Mouse (Mus musculus) intestine, postnatal 0 days (tissue): ENCODE results near the gene Sh3bgrl2. TPM values are rescaled to one million over a fixed set of nuclear protein-coding genes. Genes with fewer than 3 reads are reported as not detected.

Source experiments
- ATAC-seq: fragments of 200-750 bp; cut with Nextera tagmentation; 2 replicates; pipeline ENCODE4 v1.8.0; 2017; ENCODE audit warnings: mild to moderate bottlenecking, moderate TSS enrichment, moderate library complexity
- H3K27ac ChIP-seq: fragments of 300-500 bp; sonication (generic); 2 replicates; pipeline ENCODE4 v1.5.1; 2014; ENCODE audit warnings: mild to moderate bottlenecking, low read depth, low read length, moderate library complexity
- H3K27me3 ChIP-seq: fragments of 300-500 bp; sonication (generic); replicated peaks from 2 replicates; pipeline ENCODE4 v1.6.1; 2014; ENCODE audit warnings: low read length, mixed read lengths; ENCODE audit not compliant: control insufficient read depth, insufficient read depth
- H3K36me3 ChIP-seq: fragments of 300-500 bp; sonication (generic); 2 replicates; pipeline ENCODE4 v1.6.1; 2014; ENCODE audit warnings: mild to moderate bottlenecking, moderate library complexity; ENCODE audit not compliant: control insufficient read depth, insufficient read depth
- H3K4me1 ChIP-seq: fragments of 300-500 bp; sonication (generic); replicated peaks from 2 replicates; pipeline ENCODE4 v1.6.1; 2014; ENCODE audit warnings: antibody characterized with exemption, low read length, mixed read lengths; ENCODE audit not compliant: control insufficient read depth, insufficient read depth
- H3K4me2 ChIP-seq: fragments of 300-500 bp; sonication (generic); replicated peaks from 2 replicates; pipeline ENCODE4 v1.6.1; 2014; ENCODE audit warnings: low read depth, mild to moderate bottlenecking, moderate library complexity
- H3K4me3 ChIP-seq: fragments of 300-500 bp; sonication (generic); 2 replicates; pipeline ENCODE4 v1.5.1; 2014; ENCODE audit warnings: low read depth, low read length
- H3K9ac ChIP-seq: fragments of 300-500 bp; sonication (generic); 2 replicates; pipeline ENCODE4 v1.6.1; 2014; ENCODE audit warnings: mild to moderate bottlenecking, low read depth, low read length
- H3K9me3 ChIP-seq: fragments of 300-500 bp; sonication (generic); 2 replicates; pipeline ENCODE4 v1.6.1; 2016; ENCODE audit warnings: mixed run types; ENCODE audit not compliant: control insufficient read depth
- CTCF ChIP-seq: sonication (generic); IDR thresholded peaks from 2 replicates; pipeline ENCODE4 v1.5.1; 2016; ENCODE audit warnings: low read depth, mild to moderate bottlenecking, control low read depth, antibody characterized with exemption, moderate library complexity
- WGBS: fragments of 180-500 bp; shearing (Covaris S2); extraction: QIAGEN DNeasy Blood & Tissue Kit; methylation state at CpG from one replicate; pipeline ENCODE4 v1.1.7; 2014; 5-methylcytosine and 5-hydroxymethylcytosine counted together
- polyA plus RNA-seq: library from polyadenylated mRNA; unstranded; fragments of >200 nt; fragmentation: Nextera tagmentation; extraction: Ambion mirVana; gene quantifications from 2 replicates; pipeline ENCODE4 v1.2.1, GENCODE M21; 2015

The Sh3bgrl2 gene
- polyA plus RNA-seq, 1 experiment from 2014 or later, result 21.7 TPM

DNA sequence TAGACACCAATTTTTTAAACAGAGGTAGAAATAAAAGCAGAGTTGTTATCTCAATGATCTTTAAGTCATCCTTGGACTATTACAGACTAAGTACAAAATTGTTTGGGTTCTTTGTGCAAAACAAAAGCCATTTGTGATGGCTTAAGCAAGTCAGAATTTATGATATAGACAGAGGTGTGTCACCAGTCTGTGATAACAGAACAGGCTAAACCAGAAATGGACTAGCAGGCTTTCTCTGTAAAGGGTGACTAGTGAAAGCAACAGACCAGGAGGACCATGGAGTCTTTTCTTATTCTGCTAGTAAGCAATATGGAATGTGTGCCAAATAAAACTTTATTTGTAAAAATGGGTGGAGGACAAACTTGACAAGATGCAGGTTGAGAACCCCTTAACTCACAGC, 2.9 kb upstream of the Sh3bgrl2 start:
- no peaks in the 10 kb centered on the region for H3K36me3 ChIP-seq
- no peak for TF ChIP-seq CTCF

DNA sequence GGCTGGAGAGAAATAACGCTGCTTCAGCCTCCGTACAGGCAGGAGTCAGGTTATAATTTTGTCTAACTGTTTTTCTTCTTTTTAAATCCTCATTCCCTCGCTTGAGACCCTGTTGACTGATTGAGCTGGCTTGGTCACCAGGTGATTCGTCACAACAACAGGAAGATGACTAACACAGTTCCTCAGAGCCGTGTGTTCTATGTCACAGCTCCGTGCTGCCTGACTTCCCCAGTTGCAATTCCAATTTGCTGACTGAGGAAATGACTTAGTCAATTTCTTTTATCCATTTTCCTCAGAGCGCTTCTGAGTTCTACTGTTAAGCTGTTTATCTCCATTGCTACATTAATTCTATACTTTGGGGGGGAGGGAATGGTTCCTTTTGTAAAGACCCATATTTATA, 1.8 kb upstream of the Sh3bgrl2 start:
- no peaks in the 10 kb centered on the region for H3K9me3 ChIP-seq
- H3K27ac ChIP-seq, result no peak overlapping the region
- H3K36me3 ChIP-seq, result no peaks in the 10 kb centered on the region
- no peaks in the 10 kb centered on the region for H3K27me3 ChIP-seq
- 69% methylated on average over 7 of the region's 7 CpGs for WGBS
- H3K9ac ChIP-seq, result no peak overlapping the region
- ATAC-seq, result no peak
- TF ChIP-seq CTCF, result no peak
- H3K4me3 ChIP-seq, result no peak overlapping the region
- H3K4me1 ChIP-seq, result peaks cover 4% of the 10 kb centered on the region; the same call in 1 of the 2 replicates
- no peak overlapping the region for H3K4me2 ChIP-seq

More for the DNA sequence above, 2.9 kb upstream of the Sh3bgrl2 start:
- Histone ChIP-seq H3K4me2 (no peak overlapping the region), H3K27me3 (no peaks in the 10 kb centered on the region), H3K27ac (peak overlapping the region; percentile 46), H3K9me3 (no peaks in the 10 kb centered on the region), H3K9ac (no peak overlapping the region), H3K4me3 (no peak overlapping the region), H3K4me1 (no peaks in the 10 kb centered on the region; the same call in none of the 2 replicates)
- ATAC-seq, result peak; percentile 59

DNA sequence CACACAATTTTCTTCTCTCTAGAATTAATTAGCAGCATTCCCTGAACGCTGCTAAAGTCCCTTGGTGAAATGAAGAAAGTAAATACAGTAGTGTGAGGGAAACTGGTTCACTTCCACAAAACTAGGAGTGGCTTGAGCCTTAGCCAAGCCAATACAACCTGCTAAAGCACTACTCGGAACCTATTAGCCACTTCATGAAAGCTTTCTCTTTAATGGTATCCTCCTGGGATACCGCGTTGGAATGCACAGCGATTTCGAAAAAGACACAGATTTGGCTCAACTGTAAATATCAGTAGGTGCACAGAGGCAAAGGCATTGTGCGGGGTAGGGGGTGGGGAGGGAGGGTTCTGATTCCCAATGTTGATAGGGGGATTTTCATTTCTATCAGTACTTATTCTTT, 898 bp upstream of the Sh3bgrl2 start:
- no peak overlapping the region for H3K9ac ChIP-seq
- no peak overlapping the region for H3K4me3 ChIP-seq
- peaks cover 4% of the 10 kb centered on the region; the same call in 1 of the 2 replicates for H3K4me1 ChIP-seq
- H3K36me3 ChIP-seq, result no peaks in the 10 kb centered on the region
- H3K27ac ChIP-seq, result no peak overlapping the region
- no peaks in the 10 kb centered on the region for H3K9me3 ChIP-seq
- TF ChIP-seq CTCF, result no peak
- H3K27me3 ChIP-seq, result no peaks in the 10 kb centered on the region
- no peak for ATAC-seq
- no peak overlapping the region for H3K4me2 ChIP-seq
- 84% methylated on average over 7 of the region's 7 CpGs for WGBS

DNA sequence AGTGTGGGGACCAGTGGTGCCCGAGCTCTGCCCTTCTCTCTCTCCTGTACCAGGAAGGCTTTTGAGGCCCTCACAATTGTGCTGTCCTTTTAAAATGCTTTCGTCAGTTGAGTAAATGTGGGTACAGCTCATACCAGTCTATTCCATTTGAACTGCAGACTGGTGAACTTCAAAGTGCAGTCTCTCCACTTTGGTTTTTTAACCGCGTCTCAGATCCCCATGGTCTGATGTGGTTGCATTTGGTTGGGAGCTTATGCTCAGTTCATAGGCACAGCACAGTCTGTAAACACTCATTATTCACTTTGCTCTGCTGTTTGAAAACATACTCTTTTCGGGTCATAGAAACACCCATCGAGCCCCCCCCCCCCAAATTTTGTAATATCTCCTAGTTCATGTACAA, 1.7 kb downstream of the Sh3bgrl2 start:
- H3K27ac ChIP-seq, result no peak overlapping the region
- H3K4me2 ChIP-seq, result peak overlapping the region; percentile 17; the same call in 1 of the 2 replicates
- 83% methylated on average over 6 of the region's 6 CpGs for WGBS
- H3K4me1 ChIP-seq, result peaks cover 4% of the 10 kb centered on the region; the same call in 1 of the 2 replicates
- no peaks in the 10 kb centered on the region for H3K9me3 ChIP-seq
- no peak for ATAC-seq
- no peaks in the 10 kb centered on the region for H3K36me3 ChIP-seq
- H3K9ac ChIP-seq, result no peak overlapping the region
- no peaks in the 10 kb centered on the region for H3K27me3 ChIP-seq
- no peak overlapping the region for H3K4me3 ChIP-seq
- TF ChIP-seq CTCF, result no peak

DNA sequence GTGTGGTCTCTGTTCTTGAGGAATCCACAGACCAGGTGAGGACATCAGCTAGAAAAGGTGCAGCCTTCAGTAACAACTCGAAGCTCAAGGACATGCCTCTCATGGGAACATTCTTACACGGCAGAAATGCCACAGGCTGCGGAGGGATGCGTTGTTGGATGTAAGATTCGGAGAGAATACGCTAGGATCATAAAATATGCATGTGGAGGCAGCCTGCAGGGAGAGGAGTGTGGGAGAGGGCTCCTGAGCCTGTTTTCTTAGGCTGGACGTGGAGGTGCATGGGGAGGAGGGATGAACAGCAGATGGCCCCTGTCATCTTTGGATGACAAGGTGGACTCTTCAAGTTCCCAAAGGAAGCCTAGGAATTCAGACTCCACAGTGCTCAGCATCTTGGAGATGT, 3.0 kb downstream of the Sh3bgrl2 start:
- H3K9me3 ChIP-seq, result no peaks in the 10 kb centered on the region
- no peaks in the 10 kb centered on the region for H3K27me3 ChIP-seq
- no peak for ATAC-seq
- TF ChIP-seq CTCF, result no peak
- H3K4me3 ChIP-seq, result no peak overlapping the region
- peaks cover 4% of the 10 kb centered on the region; the same call in 1 of the 2 replicates for H3K4me1 ChIP-seq
- H3K27ac ChIP-seq, result no peak overlapping the region
- H3K4me2 ChIP-seq, result no peak overlapping the region
- WGBS, result 62% methylated on average over 7 of the region's 7 CpGs
- H3K9ac ChIP-seq, result no peak overlapping the region
- no peaks in the 10 kb centered on the region for H3K36me3 ChIP-seq

DNA sequence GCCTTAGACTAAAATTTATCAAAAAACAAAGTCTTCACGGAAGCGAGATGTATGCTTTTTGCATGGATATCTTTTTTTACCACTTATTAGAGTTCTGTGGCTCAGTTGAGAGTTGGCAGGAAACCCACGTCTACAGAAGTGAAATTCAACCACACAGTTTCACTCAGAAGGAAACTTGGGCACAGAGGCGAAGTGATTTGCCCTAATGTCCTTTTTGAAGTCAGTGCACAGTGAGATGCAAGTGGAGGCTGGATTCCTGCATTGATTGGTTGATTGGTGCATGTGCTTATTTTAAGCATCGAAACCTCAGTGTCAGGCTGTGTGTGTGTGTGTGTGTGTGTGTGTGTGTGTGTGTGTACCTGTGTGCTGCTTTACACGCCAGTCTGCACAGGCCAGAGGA, 3.5 kb downstream of the Sh3bgrl2 start:
- H3K9ac ChIP-seq, result no peak overlapping the region
- no peaks in the 10 kb centered on the region for H3K9me3 ChIP-seq
- ATAC-seq, result no peak
- H3K36me3 ChIP-seq, result no peaks in the 10 kb centered on the region
- H3K27ac ChIP-seq, result no peak overlapping the region
- 83% methylated on average over 6 of the region's 6 CpGs for WGBS
- H3K4me2 ChIP-seq, result no peak overlapping the region
- H3K4me3 ChIP-seq, result no peak overlapping the region
- H3K4me1 ChIP-seq, result peaks cover 4% of the 10 kb centered on the region; the same call in 1 of the 2 replicates
- no peaks in the 10 kb centered on the region for H3K27me3 ChIP-seq
- no peak for TF ChIP-seq CTCF

DNA sequence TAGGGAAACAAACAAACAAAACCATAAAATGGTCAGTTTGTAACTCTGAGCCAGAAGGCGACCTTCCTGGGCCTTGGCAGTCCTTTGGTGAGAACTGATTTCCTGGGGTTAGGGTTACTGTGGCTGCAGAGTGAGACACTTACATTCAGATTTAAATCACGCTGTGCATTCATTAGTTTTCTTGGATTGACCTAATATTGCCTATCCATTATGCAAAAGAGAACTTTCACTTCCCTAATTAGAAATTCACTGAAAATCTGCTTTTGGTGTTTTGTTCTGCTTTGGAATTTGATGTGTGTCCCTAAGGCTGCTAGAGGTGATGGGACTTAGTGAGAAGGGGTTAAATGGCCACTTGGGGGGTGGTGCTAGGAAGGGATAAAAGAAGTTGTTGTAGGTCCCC, 7.5 kb downstream of the Sh3bgrl2 start:
- H3K36me3 ChIP-seq, result no peaks in the 10 kb centered on the region
- ATAC-seq, result no peak
- no peak overlapping the region for H3K27ac ChIP-seq
- H3K27me3 ChIP-seq, result no peaks in the 10 kb centered on the region
- H3K9me3 ChIP-seq, result no peaks in the 10 kb centered on the region
- no peak overlapping the region for H3K4me2 ChIP-seq
- no peak overlapping the region for H3K4me3 ChIP-seq
- no peak overlapping the region for H3K9ac ChIP-seq
- 92% methylated on average over 2 of the region's 2 CpGs for WGBS
- no peak for TF ChIP-seq CTCF
- 0 out of 2 replicates have a peak, but pooled peaks cover 4% of the 10 kb centered on the region for H3K4me1 ChIP-seq
